Mouse (Mus musculus) neural tube, embryonic 12.5 days (tissue): ENCODE results near the gene Plekhm1. TPM values are rescaled to one million over a fixed set of nuclear protein-coding genes. Genes with fewer than 3 reads are reported as not detected.
"Not testable (repeated sequence)": the region's sequence is repeated elsewhere in the genome, so short reads cannot be mapped to it uniquely, and the experiment has no call there.

Experiments
- ATAC-seq: fragments of 200-750 bp; cut with Nextera tagmentation; 2 replicates; pipeline ENCODE4 v1.8.0; 2017; ENCODE audit warnings: low read depth, mild to moderate bottlenecking, moderate TSS enrichment, moderate library complexity; ENCODE audit not compliant: low FRiP score
- H3K27ac ChIP-seq: fragments of 300-500 bp; sonication (generic); 2 replicates; pipeline ENCODE4 v1.5.1; 2016
- H3K27me3 ChIP-seq: fragments of 300-500 bp; sonication (generic); replicated peaks from 2 replicates; pipeline ENCODE4 v1.6.1; 2016; ENCODE audit warnings: mild to moderate bottlenecking
- H3K36me3 ChIP-seq: fragments of 300-500 bp; sonication (generic); 2 replicates; pipeline ENCODE4 v1.6.1; 2016; ENCODE audit warnings: mild to moderate bottlenecking
- H3K4me1 ChIP-seq: fragments of 300-500 bp; sonication (generic); 2 replicates; pipeline ENCODE4 v1.6.1; 2016
- H3K4me2 ChIP-seq: fragments of 300-500 bp; sonication (generic); replicated peaks from 2 replicates; pipeline ENCODE4 v1.6.1; 2016; ENCODE audit warnings: mild to moderate bottlenecking
- H3K4me3 ChIP-seq: fragments of 300-500 bp; sonication (generic); 2 replicates; pipeline ENCODE4 v1.5.1; 2016
- H3K9ac ChIP-seq: fragments of 300-500 bp; sonication (generic); 2 replicates; pipeline ENCODE4 v1.6.1; 2016; ENCODE audit warnings: mild to moderate bottlenecking
- H3K9me3 ChIP-seq: fragments of 300-500 bp; sonication (generic); 2 replicates; pipeline ENCODE4 v1.6.1; 2016; ENCODE audit warnings: mild to moderate bottlenecking
- WGBS: fragments of 180-500 bp; shearing (Covaris S2); methylation state at CpG from one replicate; pipeline ENCODE4 v1.1.7; 2016; 5-methylcytosine and 5-hydroxymethylcytosine counted together
- polyA plus RNA-seq: library from polyadenylated mRNA; unstranded; fragments of >200 nt; fragmentation: Nextera tagmentation; extraction: Ambion mirVana; gene quantifications from 2 replicates; pipeline ENCODE4 v1.2.1, GENCODE M21; 2016

The Plekhm1 gene
- polyA plus RNA-seq, 1 experiment from 2014 or later: 10.3 TPM

DNA sequence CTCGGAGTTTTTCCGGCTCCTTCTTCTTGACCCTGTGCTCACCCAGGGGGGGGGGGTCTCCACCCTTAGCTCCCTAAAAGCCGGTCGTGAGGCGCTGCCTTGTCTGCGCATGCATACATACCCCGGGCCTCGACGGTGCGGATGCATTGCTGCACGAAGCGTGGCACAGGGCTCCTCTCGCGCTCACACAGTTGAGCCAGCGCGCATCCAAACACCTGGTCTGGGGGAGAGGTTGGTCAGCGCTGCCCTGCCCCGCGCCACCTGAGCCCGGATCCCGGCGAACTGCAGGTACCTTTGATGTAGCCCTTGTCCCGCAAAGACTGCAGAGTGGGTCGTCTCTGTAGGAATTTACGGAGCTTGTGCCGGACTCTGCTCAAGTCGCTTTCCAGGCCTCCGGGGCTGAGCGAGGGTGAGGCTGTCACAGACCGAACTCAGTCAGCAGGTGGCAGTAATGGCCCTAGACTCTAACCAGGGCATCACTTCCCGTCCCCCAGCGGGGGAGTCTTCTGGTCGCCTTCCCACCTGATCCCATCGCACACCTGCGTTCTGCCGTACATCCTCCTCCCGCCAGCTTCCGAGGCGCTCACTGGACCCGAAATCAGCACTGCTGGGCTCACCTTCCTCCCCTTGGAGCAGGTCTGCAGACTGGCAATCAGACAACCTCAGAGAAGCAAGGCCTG lies 78.6 kb downstream of the Plekhm1 start:
- no peak for ATAC-seq
- no peak overlapping the region for H3K27ac ChIP-seq
- peak overlapping the region; percentile 59 for H3K4me2 ChIP-seq
- no peaks in the 10 kb centered on the region for H3K9me3 ChIP-seq
- peaks cover 13% of the 10 kb centered on the region for H3K4me1 ChIP-seq
- WGBS: 11% methylated on average over 40 of the region's 40 CpGs
- no peak overlapping the region for H3K9ac ChIP-seq
- H3K27me3 ChIP-seq: peaks cover 29% of the 10 kb centered on the region
- H3K36me3 ChIP-seq: no peaks in the 10 kb centered on the region
- 0 out of 2 replicates have a peak overlapping the region, but pooled peaks have one; percentile 27 for H3K4me3 ChIP-seq

- Histone ChIP-seq H3K9me3 (no peaks in the 10 kb centered on the region), H3K27me3 (peaks cover 29% of the 10 kb centered on the region), H3K4me3 (peak overlapping the region; percentile 27), H3K36me3 (no peaks in the 10 kb centered on the region), H3K9ac (peak overlapping the region; percentile 45), H3K27ac (no peak overlapping the region), H3K4me2 (peak overlapping the region; percentile 59), H3K4me1 (peaks cover 13% of the 10 kb centered on the region)
- WGBS: 20% methylated on average over 34 of the region's 34 CpGs
- ATAC-seq: peak; percentile 45
Observed at GRCm38 (mm10) chr11:103332890-103333651, 79.4 kb downstream of the Plekhm1 start.

GRCm38 (mm10) chr11:103332186-103332889 lies 80.1 kb downstream of the Plekhm1 start:
- H3K4me1 ChIP-seq: peaks cover 13% of the 10 kb centered on the region
- no peaks in the 10 kb centered on the region for H3K36me3 ChIP-seq
- 26% methylated on average over 18 of the region's 18 CpGs for WGBS
- no peak overlapping the region for H3K27ac ChIP-seq
- H3K4me3 ChIP-seq: peak overlapping the region; percentile 27
- peak overlapping the region; percentile 45 for H3K9ac ChIP-seq
- H3K9me3 ChIP-seq: no peaks in the 10 kb centered on the region
- H3K4me2 ChIP-seq: peak overlapping the region; percentile 59
- H3K27me3 ChIP-seq: peaks cover 29% of the 10 kb centered on the region
- peak; percentile 67 for ATAC-seq

GRCm38 (mm10) chr11:103331502-103332185 lies 80.8 kb downstream of the Plekhm1 start:
- no peak overlapping the region for H3K4me3 ChIP-seq
- whole genome bisulfite sequencing: 91% methylated on average over 10 of the region's 10 CpGs
- H3K9ac ChIP-seq: no peak overlapping the region
- no peaks in the 10 kb centered on the region for H3K9me3 ChIP-seq
- peaks cover 29% of the 10 kb centered on the region for H3K27me3 ChIP-seq
- no peak overlapping the region for H3K4me2 ChIP-seq
- no peaks in the 10 kb centered on the region for H3K36me3 ChIP-seq
- H3K27ac ChIP-seq: no peak overlapping the region
- ATAC-seq: 0 out of 2 replicates have a peak, but pooled peaks have one; percentile 16
- peaks cover 13% of the 10 kb centered on the region for H3K4me1 ChIP-seq

- Histone ChIP-seq H3K9ac (no peak overlapping the region), H3K4me2 (no peak overlapping the region), H3K4me1 (peaks cover 13% of the 10 kb centered on the region), H3K36me3 (no peaks in the 10 kb centered on the region), H3K27me3 (peaks cover 29% of the 10 kb centered on the region), H3K9me3 (no peaks in the 10 kb centered on the region), H3K27ac (no peak overlapping the region), H3K4me3 (no peak overlapping the region)
- ATAC-seq: no peak
- 72% methylated on average over 7 of the region's 7 CpGs for WGBS
Observed at GRCm38 (mm10) chr11:103330651-103331319, 81.7 kb downstream of the Plekhm1 start.

DNA sequence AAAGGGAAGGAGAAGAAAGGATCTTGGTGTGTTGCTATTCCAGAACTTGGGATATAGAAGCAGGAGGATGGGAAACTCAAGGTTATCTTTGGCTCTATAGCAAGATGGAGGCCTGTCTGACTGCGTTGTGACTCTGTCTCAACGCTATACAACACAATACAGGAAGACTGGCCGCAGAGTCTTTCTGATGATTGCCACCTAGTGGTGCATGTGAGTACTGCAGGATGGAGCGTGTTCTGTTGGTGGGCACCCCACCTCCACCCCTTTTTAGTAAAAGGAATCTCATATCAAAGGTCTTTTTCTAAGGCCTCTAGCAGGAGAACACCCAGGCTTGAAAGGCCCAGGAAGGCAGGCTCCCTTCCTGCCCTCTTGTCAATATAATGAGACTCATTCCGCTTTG lies 85.5 kb downstream of the Plekhm1 start:
- H3K9me3 ChIP-seq: no peaks in the 10 kb centered on the region
- WGBS: 12% methylated on average over 5 of the region's 5 CpGs
- no peak overlapping the region for H3K4me3 ChIP-seq
- H3K4me1 ChIP-seq: no peaks in the 10 kb centered on the region
- no peak overlapping the region for H3K4me2 ChIP-seq
- H3K27ac ChIP-seq: no peak overlapping the region
- H3K9ac ChIP-seq: no peak overlapping the region
- ATAC-seq: no peak
- no peaks in the 10 kb centered on the region for H3K27me3 ChIP-seq
- no peaks in the 10 kb centered on the region for H3K36me3 ChIP-seq

DNA sequence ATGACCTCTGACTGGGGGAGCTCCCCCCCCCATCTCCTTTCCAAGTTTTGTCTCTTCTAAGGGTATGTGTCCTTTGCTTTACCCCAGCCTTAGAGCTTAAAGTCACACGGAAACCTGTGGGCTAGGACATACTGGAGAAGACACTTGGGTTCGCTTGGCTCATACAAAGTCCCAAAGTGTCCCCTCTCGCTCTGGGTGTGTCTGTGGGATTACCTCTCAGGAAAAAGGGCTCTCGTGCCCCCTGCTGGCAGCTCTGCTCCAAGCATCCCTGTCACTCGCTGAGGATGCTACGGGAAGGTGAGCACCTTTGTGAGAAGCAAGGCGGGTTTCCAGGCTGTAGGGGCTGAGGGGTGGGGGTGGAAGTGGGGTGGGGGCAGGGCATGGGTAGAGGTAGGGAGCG lies 87.3 kb downstream of the Plekhm1 start:
- WGBS: 17% methylated on average over 8 of the region's 8 CpGs
- Histone ChIP-seq H3K9ac (no peak overlapping the region), H3K4me3 (no peak overlapping the region), H3K9me3 (no peaks in the 10 kb centered on the region), H3K36me3 (no peaks in the 10 kb centered on the region), H3K4me1 (no peaks in the 10 kb centered on the region), H3K27me3 (no peaks in the 10 kb centered on the region), H3K27ac (no peak overlapping the region), H3K4me2 (no peak overlapping the region)
- ATAC-seq: no peak

- 65% methylated on average over 13 of the region's 13 CpGs for WGBS
- no peak for ATAC-seq
Observed at GRCm38 (mm10) chr11:103324723-103325122, 87.8 kb downstream of the Plekhm1 start.

GRCm38 (mm10) chr11:103322832-103323231 lies 89.7 kb downstream of the Plekhm1 start:
- ATAC-seq, H3K27me3 ChIP-seq, H3K36me3 ChIP-seq, H3K4me1 ChIP-seq, H3K27ac ChIP-seq, H3K9ac ChIP-seq, H3K4me2 ChIP-seq, H3K4me3 ChIP-seq, H3K9me3 ChIP-seq: not testable (repeated sequence)
- 48% methylated on average over 4 of the region's 4 CpGs for WGBS

More at GRCm38 (mm10) chr11:103324723-103325122, 87.8 kb downstream of the Plekhm1 start:
- no peaks in the 10 kb centered on the region for H3K4me1 ChIP-seq
- H3K4me2 ChIP-seq: no peak overlapping the region
- no peak overlapping the region for H3K27ac ChIP-seq
- H3K4me3 ChIP-seq: no peak overlapping the region
- H3K9me3 ChIP-seq: no peaks in the 10 kb centered on the region
- H3K9ac ChIP-seq: no peak overlapping the region
- H3K27me3 ChIP-seq: no peaks in the 10 kb centered on the region
- no peaks in the 10 kb centered on the region for H3K36me3 ChIP-seq

GRCm38 (mm10) chr11:103320646-103321045 lies 91.8 kb downstream of the Plekhm1 start:
- ATAC-seq: no peak
- WGBS: 78% methylated on average over 4 of the region's 4 CpGs

GRCm38 (mm10) chr11:103320196-103320595 lies 92.3 kb downstream of the Plekhm1 start:
- WGBS: 83% methylated on average over 8 of the region's 8 CpGs
- no peak overlapping the region for H3K4me3 ChIP-seq
- H3K9me3 ChIP-seq: no peaks in the 10 kb centered on the region
- no peaks in the 10 kb centered on the region for H3K4me1 ChIP-seq
- no peaks in the 10 kb centered on the region for H3K27me3 ChIP-seq
- no peak overlapping the region for H3K9ac ChIP-seq
- no peak for ATAC-seq
- H3K27ac ChIP-seq: no peak overlapping the region
- no peak overlapping the region for H3K4me2 ChIP-seq
- H3K36me3 ChIP-seq: no peaks in the 10 kb centered on the region

More at GRCm38 (mm10) chr11:103320646-103321045, 91.8 kb downstream of the Plekhm1 start:
- Histone ChIP-seq H3K4me1 (no peaks in the 10 kb centered on the region), H3K27ac (no peak overlapping the region), H3K4me2 (no peak overlapping the region), H3K9me3 (no peaks in the 10 kb centered on the region), H3K4me3 (no peak overlapping the region), H3K36me3 (no peaks in the 10 kb centered on the region), H3K9ac (no peak overlapping the region), H3K27me3 (no peaks in the 10 kb centered on the region)
